Mouse (Mus musculus) midbrain, postnatal 0 days (tissue): ENCODE results near the gene Kcnj10. TPM values are rescaled to one million over a fixed set of nuclear protein-coding genes. Genes with fewer than 3 reads are reported as not detected.

ENCODE experiments used
- ATAC-seq: fragments of 200-750 bp; cut with Nextera tagmentation; 2 replicates; pipeline ENCODE4 v1.8.0; 2017; ENCODE audit warnings: moderate number of reproducible peaks, mild to moderate bottlenecking, moderate TSS enrichment, moderate library complexity; ENCODE audit not compliant: low FRiP score
- DNase-seq: peaks from one replicate; pipeline ENCODE4 v3.0.0-alpha.2; 2015; ENCODE audit warnings: low spot score
- H3K27ac ChIP-seq: fragments of 300-500 bp; sonication (generic); 2 replicates; pipeline ENCODE4 v1.5.1; 2014; ENCODE audit warnings: low read depth, mild to moderate bottlenecking, low read length, mixed read lengths
- H3K27me3 ChIP-seq: fragments of 300-500 bp; sonication (generic); 2 replicates; pipeline ENCODE4 v1.6.1; 2014; ENCODE audit warnings: low read length, control low read depth, mixed read lengths; ENCODE audit not compliant: insufficient read depth
- H3K36me3 ChIP-seq: fragments of 300-500 bp; sonication (generic); 2 replicates; pipeline ENCODE4 v1.6.1; 2014; ENCODE audit warnings: low read length, control low read depth, mixed read lengths; ENCODE audit not compliant: insufficient read depth
- H3K4me1 ChIP-seq: fragments of 300-500 bp; sonication (generic); 2 replicates; pipeline ENCODE4 v1.6.1; 2014; ENCODE audit warnings: mild to moderate bottlenecking, control low read depth, antibody characterized with exemption, low read length, mixed read lengths; ENCODE audit not compliant: insufficient read depth
- H3K4me2 ChIP-seq: fragments of 300-500 bp; sonication (generic); 2 replicates; pipeline ENCODE4 v1.6.1; 2014; ENCODE audit warnings: low read depth, mild to moderate bottlenecking, low read length, mixed read lengths; ENCODE audit not compliant: poor library complexity, severe bottlenecking
- H3K4me3 ChIP-seq: fragments of 300-500 bp; sonication (generic); 2 replicates; pipeline ENCODE4 v1.5.1; 2014; ENCODE audit warnings: low read depth, mild to moderate bottlenecking, low read length, moderate library complexity
- H3K9ac ChIP-seq: fragments of 300-500 bp; sonication (generic); replicated peaks from 2 replicates; pipeline ENCODE4 v1.6.1; 2014; ENCODE audit warnings: mild to moderate bottlenecking, low read length, moderate library complexity, mixed read lengths; ENCODE audit not compliant: poor library complexity, severe bottlenecking
- H3K9me3 ChIP-seq: fragments of 300-500 bp; sonication (generic); 2 replicates; pipeline ENCODE4 v1.6.1; 2016; ENCODE audit warnings: low read length, control low read depth
- CTCF ChIP-seq: IDR thresholded peaks from 2 replicates; pipeline ENCODE4 v1.5.1; 2016; ENCODE audit warnings: antibody characterized with exemption, mild to moderate bottlenecking
- WGBS: fragments of 180-500 bp; shearing (Covaris S2); extraction: QIAGEN DNeasy Blood & Tissue Kit; methylation state at CpG from one replicate; pipeline ENCODE4 v1.1.7; 2014; 5-methylcytosine and 5-hydroxymethylcytosine counted together
- polyA plus RNA-seq: library from polyadenylated mRNA; unstranded; fragments of >200 nt; fragmentation: Nextera tagmentation; extraction: Ambion mirVana; gene quantifications from 2 replicates; pipeline ENCODE4 v1.2.1, GENCODE M21; 2015
- total RNA-seq: library from RNA; depleted of rRNA; stranded (reverse); fragments of >200 nt; gene quantifications from 2 replicates; pipeline ENCODE4 v1.2.3, GENCODE M21; 2014

The Kcnj10 gene
- total and polyA plus RNA-seq, 2 experiments from 2014 or later = 3.9 to 6.6 TPM

DNA sequence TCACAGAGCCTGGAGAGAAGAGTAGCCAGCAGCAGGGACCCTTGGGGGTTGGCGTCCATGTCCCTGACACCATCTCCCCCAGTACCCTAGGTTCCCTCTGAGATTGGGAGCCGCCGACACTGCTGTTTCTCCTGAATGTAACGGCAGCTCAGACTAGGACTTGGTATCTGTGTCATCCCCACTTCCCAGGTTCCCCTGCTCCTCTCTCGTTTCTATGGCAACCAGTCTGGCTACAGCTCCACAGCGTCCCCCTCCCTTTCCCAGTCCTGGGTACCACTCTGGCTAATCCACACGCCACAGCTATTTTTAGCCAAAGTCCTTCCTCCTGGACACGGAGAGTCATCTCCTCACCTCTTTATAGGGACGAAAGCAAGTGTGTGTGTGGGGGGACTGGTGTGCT, 11.9 kb upstream of the Kcnj10 start, which contains the start of gene Kcnj9:
Kcnj9 (minus strand) TSS at position 188 of the 400 bp plus-strand sequence.
- no peaks in the 10 kb centered on the region for H3K9me3 ChIP-seq
- H3K27ac ChIP-seq = peak within 1 kb of the TSS; percentile 73
- no peak for TF ChIP-seq CTCF
- peak; percentile 89 for ATAC-seq
- peak within 1 kb of the TSS; percentile 78 for H3K4me2 ChIP-seq
- peak within 1 kb of the TSS; percentile 46 for H3K4me3 ChIP-seq
- no peaks in the 10 kb centered on the region for H3K36me3 ChIP-seq
- peak within 1 kb of the TSS; percentile 65 for H3K9ac ChIP-seq
- no peaks in the 10 kb centered on the region for H3K27me3 ChIP-seq
- H3K4me1 ChIP-seq = peaks cover 19% of the 10 kb centered on the region; the same call in 1 of the 2 replicates
- 5% methylated on average over 9 of the region's 9 CpGs for WGBS
- peak; percentile 94 for DNase-seq

DNA sequence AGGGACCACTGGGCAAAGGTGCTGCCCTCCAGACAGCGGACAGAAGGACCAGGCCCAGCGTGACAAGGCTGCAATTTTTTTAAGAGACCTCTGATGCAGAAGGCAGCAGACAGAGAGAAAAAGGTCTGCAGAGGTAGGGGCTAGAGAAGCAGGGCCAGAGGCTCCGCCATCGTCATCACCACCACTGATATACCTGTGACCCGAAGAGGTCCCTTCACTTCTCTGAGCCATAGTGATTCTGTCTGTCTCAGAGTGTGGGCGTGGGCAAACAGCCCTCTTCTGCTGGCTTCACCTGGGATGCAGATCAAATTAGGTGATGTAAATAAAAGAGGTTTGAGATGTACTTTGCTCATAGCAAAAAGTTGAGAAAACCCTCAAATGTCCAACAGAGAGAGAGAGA, 11.4 kb upstream of the Kcnj10 start:
- H3K27me3 ChIP-seq = no peaks in the 10 kb centered on the region
- peak overlapping the region; percentile 65 for H3K9ac ChIP-seq
- ATAC-seq (0 out of 2 replicates have a peak, but pooled peaks have one; percentile 5), DNase-seq (no peak)
- H3K9me3 ChIP-seq = no peaks in the 10 kb centered on the region
- peak overlapping the region; percentile 78 for H3K4me2 ChIP-seq
- 56% methylated on average over 6 of the region's 6 CpGs for WGBS
- peak overlapping the region; percentile 46; the same call in 1 of the 2 replicates for H3K4me3 ChIP-seq
- TF ChIP-seq CTCF = no peak
- peak overlapping the region; percentile 73 for H3K27ac ChIP-seq
- H3K36me3 ChIP-seq = no peaks in the 10 kb centered on the region
- peaks cover 19% of the 10 kb centered on the region; the same call in 1 of the 2 replicates for H3K4me1 ChIP-seq

DNA sequence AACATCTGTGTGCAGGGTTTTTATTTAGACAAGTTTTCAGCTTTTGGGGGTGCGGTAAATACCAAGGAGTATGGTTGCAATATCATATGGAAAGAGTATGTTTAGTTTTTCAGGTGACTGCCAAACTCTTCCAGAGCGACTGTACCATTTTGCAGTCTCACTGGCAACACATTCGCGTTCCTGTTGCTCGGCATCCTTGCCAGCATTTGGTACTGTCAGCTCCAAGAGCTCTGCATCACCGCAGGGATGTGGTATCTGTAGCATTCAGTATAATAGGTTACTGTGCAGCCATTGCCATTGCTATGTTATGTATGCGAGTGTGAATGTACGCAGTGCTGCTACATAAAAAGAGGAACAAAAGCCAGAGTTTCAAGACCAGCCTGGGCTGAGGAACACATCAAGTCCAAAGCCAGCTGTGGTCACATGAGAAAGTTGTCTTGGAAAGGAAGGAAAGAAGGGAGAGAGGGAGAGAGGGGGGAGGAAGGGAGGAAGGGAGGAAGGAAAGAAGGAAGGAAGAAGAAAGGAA, 9.5 kb upstream of the Kcnj10 start:
- DNase-seq = no peak
- no peak overlapping the region for H3K4me3 ChIP-seq
- H3K27me3 ChIP-seq = no peaks in the 10 kb centered on the region
- H3K4me2 ChIP-seq = no peak overlapping the region
- no peak for TF ChIP-seq CTCF
- H3K9me3 ChIP-seq = no peaks in the 10 kb centered on the region
- peaks cover 13% of the 10 kb centered on the region; the same call in 1 of the 2 replicates for H3K4me1 ChIP-seq
- no peak overlapping the region for H3K27ac ChIP-seq
- WGBS = 74% methylated on average over 8 of the region's 8 CpGs
- ATAC-seq = no peak
- no peaks in the 10 kb centered on the region for H3K36me3 ChIP-seq
- H3K9ac ChIP-seq = no peak overlapping the region

DNA sequence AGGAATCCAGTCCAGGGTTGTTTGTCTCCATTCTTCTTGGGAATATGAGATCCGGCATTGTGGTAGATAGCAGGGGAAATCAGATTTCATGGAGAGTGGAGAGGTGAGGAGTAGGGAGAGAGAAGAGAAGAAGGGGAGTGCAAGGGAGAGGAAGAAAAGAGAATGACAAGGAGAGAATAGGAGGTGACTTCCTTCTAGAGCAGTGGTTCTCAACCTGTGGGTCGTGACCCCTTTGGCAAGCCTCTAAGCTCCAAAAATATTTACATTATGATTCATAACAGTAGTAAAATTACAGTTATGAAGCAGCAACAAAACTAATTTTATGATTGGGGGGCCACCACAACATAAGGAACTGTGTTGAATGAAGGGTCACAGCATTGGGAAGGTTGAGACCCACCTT, 8.1 kb upstream of the Kcnj10 start:
- WGBS = 78% methylated on average over 2 of the region's 2 CpGs
- no peak overlapping the region for H3K27ac ChIP-seq
- no peak for ATAC-seq
- H3K9me3 ChIP-seq = no peaks in the 10 kb centered on the region
- H3K9ac ChIP-seq = no peak overlapping the region
- H3K4me1 ChIP-seq = peaks cover 10% of the 10 kb centered on the region; the same call in 1 of the 2 replicates
- no peak overlapping the region for H3K4me2 ChIP-seq
- DNase-seq = no peak
- no peak for TF ChIP-seq CTCF
- no peaks in the 10 kb centered on the region for H3K27me3 ChIP-seq
- no peak overlapping the region for H3K4me3 ChIP-seq
- no peaks in the 10 kb centered on the region for H3K36me3 ChIP-seq

DNA sequence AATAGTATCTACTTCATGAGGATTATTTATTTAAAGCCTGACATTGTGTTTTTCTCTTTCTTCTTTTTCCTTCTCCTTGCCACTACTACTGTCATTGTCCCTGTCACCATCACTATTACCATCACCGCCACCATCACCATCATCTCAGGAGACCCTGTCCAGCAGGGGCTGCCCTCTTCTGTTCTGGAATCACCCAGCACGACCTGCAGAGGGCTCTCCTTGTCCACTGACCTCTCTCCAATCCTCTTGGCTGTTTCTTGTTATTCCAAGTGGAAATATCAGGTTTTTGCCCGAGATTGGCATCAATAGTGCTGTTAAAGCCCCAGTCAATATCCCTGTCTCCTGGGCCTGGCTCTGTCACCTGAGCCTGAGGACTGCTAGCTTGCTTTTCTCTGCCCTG, 7.5 kb upstream of the Kcnj10 start:
- Histone ChIP-seq H3K9me3 (no peaks in the 10 kb centered on the region), H3K4me3 (no peak overlapping the region), H3K36me3 (no peaks in the 10 kb centered on the region), H3K27ac (no peak overlapping the region), H3K4me1 (peaks cover 9% of the 10 kb centered on the region; the same call in 1 of the 2 replicates), H3K27me3 (no peaks in the 10 kb centered on the region), H3K4me2 (no peak overlapping the region), H3K9ac (no peak overlapping the region)
- 18% methylated on average over 3 of the region's 3 CpGs for WGBS
- ATAC-seq (no peak), DNase-seq (no peak)
- TF ChIP-seq CTCF = peak; percentile 65

DNA sequence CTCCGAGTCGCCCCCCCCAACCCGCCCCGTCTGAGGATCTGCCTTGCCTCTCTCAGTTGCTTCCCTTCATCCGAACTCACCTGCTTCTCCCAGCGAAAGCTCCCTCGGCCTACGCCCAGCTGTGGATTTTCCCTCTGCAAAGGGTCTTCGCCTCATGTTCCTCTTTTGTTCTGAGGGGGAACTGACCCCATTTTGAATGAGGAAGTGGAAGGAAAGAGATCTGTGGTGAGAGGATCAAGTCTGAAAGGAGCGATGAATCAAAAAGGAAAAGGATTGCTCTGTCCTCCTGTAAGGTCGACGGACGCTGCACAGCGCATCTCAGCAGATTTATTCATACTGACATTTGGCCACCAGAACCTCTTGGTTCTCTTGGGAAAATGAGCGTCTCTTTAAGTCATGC, 5.2 kb upstream of the Kcnj10 start:
- no peaks in the 10 kb centered on the region for H3K27me3 ChIP-seq
- TF ChIP-seq CTCF = no peak
- no peaks in the 10 kb centered on the region for H3K36me3 ChIP-seq
- H3K27ac ChIP-seq = no peak overlapping the region
- ATAC-seq (no peak), DNase-seq (no peak)
- H3K4me3 ChIP-seq = no peak overlapping the region
- WGBS = 74% methylated on average over 15 of the region's 15 CpGs
- no peak overlapping the region for H3K4me2 ChIP-seq
- no peak overlapping the region for H3K9ac ChIP-seq
- H3K9me3 ChIP-seq = no peaks in the 10 kb centered on the region
- no peaks in the 10 kb centered on the region for H3K4me1 ChIP-seq
